Mouse (Mus musculus): ENCODE measurements around the gene Mical3. TPM values are rescaled to one million over a fixed set of nuclear protein-coding genes. Genes with fewer than 3 reads are reported as not detected.

Gene Mical3
- polyA plus RNA-seq, 1 experiment from 2014 or later = 20.7 TPM

GRCm38 (mm10) chr6:121160126-121160525, 29.3 kb upstream of the Mical3 start:
- no peak for ATAC-seq (ENCODE audit: low FRiP score)
- Histone ChIP-seq H3K4me1 (no peaks in the 10 kb centered on the region), H3K36me3 (no peaks in the 10 kb centered on the region), H3K4me2 (replicated peaks) (no peak overlapping the region), H3K27me3 (no peaks in the 10 kb centered on the region), H3K4me3 (no peak overlapping the region), H3K27ac (no peak overlapping the region), H3K9me3 (replicated peaks) (no peaks in the 10 kb centered on the region), H3K9ac (no peak overlapping the region)
- 75% methylated on average over 6 of the region's 6 CpGs for WGBS

- no peaks in the 10 kb centered on the region for H3K9me3 ChIP-seq (replicated peaks)
- no peaks in the 10 kb centered on the region for H3K27me3 ChIP-seq
- WGBS = 93% methylated on average over 5 of the region's 5 CpGs
- H3K9ac ChIP-seq = no peak overlapping the region
- no peak overlapping the region for H3K4me3 ChIP-seq
- ATAC-seq (ENCODE audit: low FRiP score) = no peak
- H3K4me1 ChIP-seq = no peaks in the 10 kb centered on the region
- no peak overlapping the region for H3K27ac ChIP-seq
- no peak overlapping the region for H3K4me2 ChIP-seq (replicated peaks)
- H3K36me3 ChIP-seq = no peaks in the 10 kb centered on the region
These were observed 28.8 kb upstream of the Mical3 start for GRCm38 (mm10) chr6:121159616-121160015.

GRCm38 (mm10) chr6:121156030-121156429, 25.2 kb upstream of the Mical3 start:
- Histone ChIP-seq H3K4me3 (no peak overlapping the region), H3K9me3 (replicated peaks) (no peaks in the 10 kb centered on the region), H3K9ac (no peak overlapping the region), H3K4me2 (replicated peaks) (no peak overlapping the region), H3K27me3 (no peaks in the 10 kb centered on the region), H3K27ac (no peak overlapping the region), H3K4me1 (peaks cover 5% of the 10 kb centered on the region; the same call in 1 of the 2 replicates), H3K36me3 (no peaks in the 10 kb centered on the region)
- 85% methylated on average over 2 of the region's 2 CpGs for WGBS
- ATAC-seq (ENCODE audit: low FRiP score) = no peak

GRCm38 (mm10) chr6:121154451-121155300, 23.9 kb upstream of the Mical3 start:
- no peaks in the 10 kb centered on the region for H3K36me3 ChIP-seq
- H3K4me2 ChIP-seq (replicated peaks) = no peak overlapping the region
- no peak overlapping the region for H3K9ac ChIP-seq
- H3K9me3 ChIP-seq (replicated peaks) = no peaks in the 10 kb centered on the region
- peaks cover 5% of the 10 kb centered on the region; the same call in 1 of the 2 replicates for H3K4me1 ChIP-seq
- ATAC-seq (ENCODE audit: low FRiP score) = no peak
- H3K4me3 ChIP-seq = no peak overlapping the region
- no peaks in the 10 kb centered on the region for H3K27me3 ChIP-seq
- 88% methylated on average over 16 of the region's 16 CpGs for WGBS
- H3K27ac ChIP-seq = no peak overlapping the region

DNA sequence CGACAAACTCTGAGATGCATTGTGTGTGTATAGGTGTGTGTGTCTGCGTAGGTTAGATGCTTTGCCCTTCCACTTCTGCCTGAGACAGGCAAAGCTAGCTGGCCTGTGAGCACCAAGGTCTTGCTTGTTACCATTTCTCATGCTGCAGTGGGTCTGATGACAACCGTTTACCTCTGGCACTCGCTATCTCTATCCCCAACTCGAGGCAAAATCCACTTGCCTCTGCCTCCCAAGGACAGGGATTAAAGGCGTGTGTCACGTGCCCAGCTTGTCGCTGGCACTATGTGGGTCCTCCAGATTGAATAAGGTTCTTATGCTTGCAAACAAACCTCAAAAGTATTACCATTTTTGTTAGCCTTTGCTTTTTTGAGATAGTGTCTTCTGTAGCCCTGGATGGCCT, 22.4 kb upstream of the Mical3 start:
- Histone ChIP-seq H3K4me1 (peaks cover 5% of the 10 kb centered on the region; the same call in 1 of the 2 replicates), H3K9me3 (replicated peaks) (no peaks in the 10 kb centered on the region), H3K27me3 (no peaks in the 10 kb centered on the region), H3K9ac (no peak overlapping the region), H3K4me2 (replicated peaks) (no peak overlapping the region), H3K27ac (no peak overlapping the region), H3K4me3 (no peak overlapping the region), H3K36me3 (no peaks in the 10 kb centered on the region)
- ATAC-seq (ENCODE audit: low FRiP score) = no peak
- WGBS = 88% methylated on average over 8 of the region's 8 CpGs

DNA sequence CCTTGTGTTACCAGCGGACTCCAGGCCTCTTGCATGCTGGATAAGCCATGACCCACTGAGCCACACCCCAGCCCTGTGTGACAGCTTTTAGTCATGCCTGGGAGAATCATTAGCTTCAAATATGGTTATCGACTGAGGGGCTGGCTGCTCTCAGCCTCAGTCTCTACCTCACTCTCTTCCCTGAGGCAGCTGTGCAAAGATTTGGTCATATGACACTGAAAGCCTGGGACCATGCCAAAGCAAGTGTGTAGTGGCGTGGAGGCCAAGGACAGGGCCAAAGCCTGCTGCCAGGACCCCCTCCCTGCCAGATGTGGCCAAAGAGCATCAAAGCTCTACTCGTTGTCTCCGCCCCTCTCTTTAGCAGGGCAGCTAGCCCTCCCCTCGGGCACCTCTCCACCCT, 20.9 kb upstream of the Mical3 start:
- Histone ChIP-seq H3K27ac (no peak overlapping the region), H3K9ac (no peak overlapping the region), H3K4me1 (peaks cover 9% of the 10 kb centered on the region; the same call in 1 of the 2 replicates), H3K4me2 (replicated peaks) (no peak overlapping the region), H3K4me3 (no peak overlapping the region), H3K27me3 (no peaks in the 10 kb centered on the region), H3K9me3 (replicated peaks) (no peaks in the 10 kb centered on the region), H3K36me3 (no peaks in the 10 kb centered on the region)
- WGBS = 56% methylated on average over 6 of the region's 6 CpGs
- ATAC-seq (ENCODE audit: low FRiP score) = no peak

- Histone ChIP-seq H3K36me3 (no peaks in the 10 kb centered on the region), H3K9ac (no peak overlapping the region), H3K4me3 (no peak overlapping the region), H3K27me3 (no peaks in the 10 kb centered on the region), H3K9me3 (replicated peaks) (no peaks in the 10 kb centered on the region), H3K4me1 (peaks cover 17% of the 10 kb centered on the region), H3K4me2 (replicated peaks) (no peak overlapping the region), H3K27ac (no peak overlapping the region)
- ATAC-seq (ENCODE audit: low FRiP score) = no peak
- WGBS = 96% methylated on average over 8 of the region's 8 CpGs
These were observed 19.3 kb upstream of the Mical3 start for GRCm38 (mm10) chr6:121150126-121150525.

GRCm38 (mm10) chr6:121149420-121149819, 18.6 kb upstream of the Mical3 start:
- no peak overlapping the region for H3K9ac ChIP-seq
- ATAC-seq (ENCODE audit: low FRiP score) = no peak
- peaks cover 22% of the 10 kb centered on the region for H3K4me1 ChIP-seq
- no peak overlapping the region for H3K27ac ChIP-seq
- WGBS = 64% methylated on average over 3 of the region's 3 CpGs
- H3K36me3 ChIP-seq = no peaks in the 10 kb centered on the region
- no peaks in the 10 kb centered on the region for H3K27me3 ChIP-seq
- H3K9me3 ChIP-seq (replicated peaks) = no peaks in the 10 kb centered on the region
- H3K4me2 ChIP-seq (replicated peaks) = no peak overlapping the region
- H3K4me3 ChIP-seq = no peak overlapping the region

- Histone ChIP-seq H3K27me3 (no peaks in the 10 kb centered on the region), H3K4me3 (no peak overlapping the region), H3K27ac (no peak overlapping the region), H3K36me3 (no peaks in the 10 kb centered on the region), H3K4me2 (replicated peaks) (no peak overlapping the region), H3K4me1 (peaks cover 29% of the 10 kb centered on the region), H3K9ac (no peak overlapping the region), H3K9me3 (replicated peaks) (no peaks in the 10 kb centered on the region)
- ATAC-seq (ENCODE audit: low FRiP score) = no peak
- WGBS = 62% methylated on average over 3 of the region's 3 CpGs
These were observed 17.6 kb upstream of the Mical3 start for GRCm38 (mm10) chr6:121148360-121148759.

DNA sequence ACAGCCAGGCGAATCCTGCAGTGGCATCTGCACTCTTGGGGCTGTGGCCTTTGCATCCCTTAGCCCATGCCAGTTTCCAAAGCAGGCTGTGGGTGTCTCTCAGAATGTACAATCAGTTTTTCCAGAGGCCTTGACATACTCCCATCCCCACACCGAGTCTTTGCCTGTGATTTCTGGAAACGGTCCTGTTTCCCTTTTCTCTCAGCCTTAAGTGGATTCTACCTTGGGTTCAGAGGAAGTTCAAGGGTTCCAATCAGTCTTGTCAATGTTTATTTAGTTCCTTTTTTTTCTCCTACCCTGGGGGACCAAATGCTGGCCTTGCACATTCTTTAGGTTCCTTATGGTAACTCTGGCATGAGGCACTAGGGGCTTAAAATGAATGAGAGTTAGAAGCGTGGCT, 16.0 kb upstream of the Mical3 start:
- 38% methylated on average over 4 of the region's 4 CpGs for WGBS
- Histone ChIP-seq H3K36me3 (no peaks in the 10 kb centered on the region), H3K27ac (no peak overlapping the region), H3K27me3 (no peaks in the 10 kb centered on the region), H3K4me3 (no peak overlapping the region), H3K4me2 (replicated peaks) (no peak overlapping the region), H3K9me3 (replicated peaks) (no peaks in the 10 kb centered on the region), H3K4me1 (peaks cover 27% of the 10 kb centered on the region), H3K9ac (no peak overlapping the region)
- no peak for ATAC-seq (ENCODE audit: low FRiP score)

GRCm38 (mm10) chr6:121145906-121146305, 15.1 kb upstream of the Mical3 start:
- no peak overlapping the region for H3K4me3 ChIP-seq
- 17% methylated on average over 8 of the region's 8 CpGs for WGBS

GRCm38 (mm10) chr6:121145010-121145604, 14.3 kb upstream of the Mical3 start:
- Histone ChIP-seq H3K9me3 (replicated peaks) (no peaks in the 10 kb centered on the region), H3K4me1 (peaks cover 24% of the 10 kb centered on the region), H3K27ac (no peak overlapping the region), H3K36me3 (no peaks in the 10 kb centered on the region), H3K27me3 (no peaks in the 10 kb centered on the region), H3K4me3 (no peak overlapping the region), H3K4me2 (replicated peaks) (no peak overlapping the region), H3K9ac (no peak overlapping the region)
- ATAC-seq (ENCODE audit: low FRiP score) = no peak
- 45% methylated on average over 13 of the region's 13 CpGs for WGBS

More at GRCm38 (mm10) chr6:121145906-121146305, 15.1 kb upstream of the Mical3 start:
- H3K4me2 ChIP-seq (replicated peaks) = no peak overlapping the region
- no peak overlapping the region for H3K9ac ChIP-seq
- ATAC-seq (ENCODE audit: low FRiP score) = no peak
- no peaks in the 10 kb centered on the region for H3K9me3 ChIP-seq (replicated peaks)
- H3K27me3 ChIP-seq = no peaks in the 10 kb centered on the region
- H3K27ac ChIP-seq = no peak overlapping the region
- H3K36me3 ChIP-seq = no peaks in the 10 kb centered on the region
- H3K4me1 ChIP-seq = peaks cover 24% of the 10 kb centered on the region

DNA sequence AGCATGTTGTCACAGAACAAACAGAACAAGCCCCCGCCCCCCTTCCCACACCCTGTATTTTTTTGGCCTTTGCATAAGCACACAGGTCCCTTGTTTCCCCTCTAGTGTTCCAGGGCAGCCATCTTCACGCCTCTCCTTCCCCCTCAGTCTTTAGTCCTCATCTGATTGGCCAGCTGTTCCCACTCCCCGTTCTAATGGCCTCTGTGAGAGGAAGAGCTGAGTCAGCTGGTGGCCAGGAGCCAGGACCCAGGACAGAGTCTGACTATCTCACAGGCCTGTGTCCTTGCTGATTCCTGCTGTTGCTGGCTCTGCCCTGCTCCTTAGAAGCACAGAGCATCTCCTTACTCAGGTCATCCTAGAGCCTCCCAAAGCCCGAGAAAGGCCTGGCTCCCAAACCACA, 13.3 kb upstream of the Mical3 start:
- no peaks in the 10 kb centered on the region for H3K9me3 ChIP-seq (replicated peaks)
- H3K4me1 ChIP-seq = peaks cover 24% of the 10 kb centered on the region
- H3K27me3 ChIP-seq = no peaks in the 10 kb centered on the region
- H3K27ac ChIP-seq = no peak overlapping the region
- no peaks in the 10 kb centered on the region for H3K36me3 ChIP-seq
- H3K9ac ChIP-seq = no peak overlapping the region
- peak; percentile 53; the same call in 1 of the 2 replicates for ATAC-seq (ENCODE audit: low FRiP score)
- 63% methylated on average over 4 of the region's 4 CpGs for whole genome bisulfite sequencing
- H3K4me3 ChIP-seq = no peak overlapping the region
- no peak overlapping the region for H3K4me2 ChIP-seq (replicated peaks)

Measured in hindbrain, embryonic 12.5 days (tissue).